Mouse (Mus musculus): Measurements from ENCODE around the gene Gm17490. TPM values are rescaled to one million over a fixed set of nuclear protein-coding genes. Genes with fewer than 3 reads are reported as not detected.

The Gm17490 gene
- polyA plus RNA-seq, 1 experiment from 2014 or later: not detected

- H3K27ac ChIP-seq (ENCODE audit: low read depth): no peak overlapping the region
- no peaks in the 10 kb centered on the region for H3K9me3 ChIP-seq (ENCODE audit: low read length)
- H3K36me3 ChIP-seq (replicated peaks; ENCODE audit: insufficient read depth, low read length): peaks cover 34% of the 10 kb centered on the region
- TF ChIP-seq CTCF (IDR thresholded peaks at IDR 0.05; ENCODE audit: low read depth): no peak
- TF ChIP-seq EP300 (IDR thresholded peaks at IDR 0.05; ENCODE audit: low read depth): no peak
- H3K4me2 ChIP-seq (ENCODE audit: low read depth, low read length): peak overlapping the region; percentile 84
- ATAC-seq: no peak
- no peak for DNase-seq
- no peaks in the 10 kb centered on the region for H3K27me3 ChIP-seq (ENCODE audit: insufficient read depth, low read length)
- WGBS (ENCODE audit: insufficient replicate concordance): 79% methylated on average over 6 of the region's 6 CpGs
- peaks cover 6% of the 10 kb centered on the region; the same call in 1 of the 2 replicates for H3K4me1 ChIP-seq (ENCODE audit: insufficient read depth)
- H3K4me3 ChIP-seq (ENCODE audit: low read depth, low read length): peak overlapping the region; percentile 98
- H3K9ac ChIP-seq (replicated peaks): peak overlapping the region; percentile 99
Measured at GRCm38 (mm10) chr2:11601795-11602194, 24.3 kb downstream of the Gm17490 start.

GRCm38 (mm10) chr2:11597906-11598305 lies 28.2 kb downstream of the Gm17490 start:
- TF ChIP-seq EP300 (IDR thresholded peaks at IDR 0.05; ENCODE audit: low read depth) (no peak), CTCF (IDR thresholded peaks at IDR 0.05; ENCODE audit: low read depth) (no peak)
- Histone ChIP-seq H3K27me3 (ENCODE audit: insufficient read depth, low read length) (no peaks in the 10 kb centered on the region), H3K27ac (ENCODE audit: low read depth) (no peak overlapping the region), H3K36me3 (replicated peaks; ENCODE audit: insufficient read depth, low read length) (peaks cover 53% of the 10 kb centered on the region), H3K9ac (replicated peaks) (no peak overlapping the region), H3K9me3 (ENCODE audit: low read length) (no peaks in the 10 kb centered on the region), H3K4me3 (ENCODE audit: low read depth, low read length) (no peak overlapping the region), H3K4me2 (ENCODE audit: low read depth, low read length) (no peak overlapping the region), H3K4me1 (ENCODE audit: insufficient read depth) (peaks cover 6% of the 10 kb centered on the region; the same call in 1 of the 2 replicates)
- no peak for DNase-seq
- 93% methylated on average over 7 of the region's 7 CpGs for WGBS (ENCODE audit: insufficient replicate concordance)
- ATAC-seq: peak; percentile 49

GRCm38 (mm10) chr2:11596690-11597089 lies 29.4 kb downstream of the Gm17490 start:
- H3K9ac ChIP-seq (replicated peaks): no peak overlapping the region
- no peak overlapping the region for H3K4me3 ChIP-seq (ENCODE audit: low read depth, low read length)
- no peaks in the 10 kb centered on the region for H3K27me3 ChIP-seq (ENCODE audit: insufficient read depth, low read length)
- peak; percentile 62 for ATAC-seq
- DNase-seq: peak; percentile 18
- no peak; the same call in 1 of the 2 replicates for TF ChIP-seq CTCF (IDR thresholded peaks at IDR 0.05; ENCODE audit: low read depth)
- TF ChIP-seq EP300 (IDR thresholded peaks at IDR 0.05; ENCODE audit: low read depth): 0 out of 2 replicates have a peak, but pooled peaks have one; percentile 16
- H3K36me3 ChIP-seq (replicated peaks; ENCODE audit: insufficient read depth, low read length): peaks cover 65% of the 10 kb centered on the region
- no peaks in the 10 kb centered on the region for H3K9me3 ChIP-seq (ENCODE audit: low read length)
- no peak overlapping the region for H3K4me2 ChIP-seq (ENCODE audit: low read depth, low read length)
- H3K27ac ChIP-seq (ENCODE audit: low read depth): no peak overlapping the region
- H3K4me1 ChIP-seq (ENCODE audit: insufficient read depth): peaks cover 4% of the 10 kb centered on the region; the same call in 1 of the 2 replicates
- WGBS (ENCODE audit: insufficient replicate concordance): 60% methylated on average over 2 of the region's 2 CpGs

GRCm38 (mm10) chr2:11587996-11588395 lies 38.1 kb downstream of the Gm17490 start:
- no peak overlapping the region for H3K4me3 ChIP-seq (ENCODE audit: low read depth, low read length)
- H3K9me3 ChIP-seq (ENCODE audit: low read length): no peaks in the 10 kb centered on the region
- DNase-seq (no peak), ATAC-seq (no peak)
- H3K9ac ChIP-seq (replicated peaks): no peak overlapping the region
- H3K36me3 ChIP-seq (replicated peaks; ENCODE audit: insufficient read depth, low read length): peaks cover 88% of the 10 kb centered on the region
- TF ChIP-seq CTCF (IDR thresholded peaks at IDR 0.05; ENCODE audit: low read depth) (no peak), EP300 (IDR thresholded peaks at IDR 0.05; ENCODE audit: low read depth) (no peak)
- no peak overlapping the region for H3K4me2 ChIP-seq (ENCODE audit: low read depth, low read length)
- WGBS (ENCODE audit: insufficient replicate concordance): 69% methylated on average over 4 of the region's 4 CpGs
- H3K27ac ChIP-seq (ENCODE audit: low read depth): peak overlapping the region; percentile 51; the same call in 1 of the 2 replicates
- H3K27me3 ChIP-seq (ENCODE audit: insufficient read depth, low read length): no peaks in the 10 kb centered on the region
- no peaks in the 10 kb centered on the region for H3K4me1 ChIP-seq (ENCODE audit: insufficient read depth)

- Histone ChIP-seq H3K36me3 (replicated peaks; ENCODE audit: insufficient read depth, low read length) (peaks cover 8% of the 10 kb centered on the region), H3K9ac (replicated peaks) (no peak overlapping the region), H3K4me1 (ENCODE audit: insufficient read depth) (no peaks in the 10 kb centered on the region), H3K4me3 (ENCODE audit: low read depth, low read length) (no peak overlapping the region), H3K27me3 (ENCODE audit: insufficient read depth, low read length) (no peaks in the 10 kb centered on the region), H3K9me3 (ENCODE audit: low read length) (peaks cover 4% of the 10 kb centered on the region; the same call in 1 of the 2 replicates), H3K27ac (ENCODE audit: low read depth) (no peak overlapping the region), H3K4me2 (ENCODE audit: low read depth, low read length) (no peak overlapping the region)
- no peak for DNase-seq
- 87% methylated on average over 4 of the region's 4 CpGs for WGBS (ENCODE audit: insufficient replicate concordance)
- no peak for ATAC-seq
- no peak for TF ChIP-seq CTCF (IDR thresholded peaks at IDR 0.05; ENCODE audit: low read depth)
- no peak for TF ChIP-seq EP300 (IDR thresholded peaks at IDR 0.05; ENCODE audit: low read depth)
Measured at GRCm38 (mm10) chr2:11579399-11579798, 46.7 kb downstream of the Gm17490 start.

GRCm38 (mm10) chr2:11578187-11578586 lies 47.9 kb downstream of the Gm17490 start:
- Histone ChIP-seq H3K9ac (replicated peaks) (no peak overlapping the region), H3K4me1 (ENCODE audit: insufficient read depth) (no peaks in the 10 kb centered on the region), H3K4me3 (ENCODE audit: low read depth, low read length) (no peak overlapping the region), H3K4me2 (ENCODE audit: low read depth, low read length) (no peak overlapping the region), H3K27ac (ENCODE audit: low read depth) (no peak overlapping the region), H3K27me3 (ENCODE audit: insufficient read depth, low read length) (no peaks in the 10 kb centered on the region), H3K9me3 (ENCODE audit: low read length) (peaks cover 4% of the 10 kb centered on the region; the same call in 1 of the 2 replicates), H3K36me3 (replicated peaks; ENCODE audit: insufficient read depth, low read length) (no peaks in the 10 kb centered on the region)
- ATAC-seq: no peak
- WGBS (ENCODE audit: insufficient replicate concordance): 84% methylated on average over 6 of the region's 6 CpGs
- TF ChIP-seq CTCF (IDR thresholded peaks at IDR 0.05; ENCODE audit: low read depth): no peak
- TF ChIP-seq EP300 (IDR thresholded peaks at IDR 0.05; ENCODE audit: low read depth): no peak
- DNase-seq: no peak

Other genes with a start within 250 kb of the Gm17490 start
- gene Pfkfb3, start 72.2 kb downstream of the Gm17490 start, polyA plus RNA-seq (2015; fragmentation: Nextera tagmentation; extraction: Ambion mirVana): 3.0 and 3.3 TPM in 2 replicates
- gene Rbm17, start 22.1 kb downstream of the Gm17490 start, polyA plus RNA-seq (2015; fragmentation: Nextera tagmentation; extraction: Ambion mirVana): 46.9 and 50.8 TPM in 2 replicates
- gene Il2ra, start 16.5 kb upstream of the Gm17490 start, polyA plus RNA-seq (2015; fragmentation: Nextera tagmentation; extraction: Ambion mirVana): 0.06 and 0.23 TPM in 2 replicates
- gene Il15ra, start 79.0 kb upstream of the Gm17490 start, polyA plus RNA-seq (2015; fragmentation: Nextera tagmentation; extraction: Ambion mirVana): 23.8 and 31.1 TPM in 2 replicates
- 19.9 and 24.3 TPM in 2 replicates for gene Fbh1, start 151.3 kb upstream of the Gm17490 start, polyA plus RNA-seq (2015; fragmentation: Nextera tagmentation; extraction: Ambion mirVana)
- 9.1 and 11.5 TPM in 2 replicates for gene Ankrd16, start 151.6 kb upstream of the Gm17490 start, polyA plus RNA-seq (2015; fragmentation: Nextera tagmentation; extraction: Ambion mirVana)

Measured in liver, postnatal 0 days (tissue).